Mouse (Mus musculus): ENCODE measurements around the gene Sprr2a2.
"Not testable (repeated sequence)": the region's sequence is repeated elsewhere in the genome, so short reads cannot be mapped to it uniquely, and the experiment has no call there.

Gene Sprr2a2

GRCm38 (mm10) chr3:92215569-92215968, at the start of gene Sprr2a2, which contains the start of gene Sprr2a1:
Gene Sprr2a2 (plus strand): TSS chr3:92215920.
Gene Sprr2a1 (plus strand): TSS chr3:92215799.
- not testable (repeated sequence) for DNase-seq (ENCODE audit: extremely low read depth, insufficient read length, low spot score)

GRCm38 (mm10) chr3:92169847-92170246, 45.9 kb upstream of the Sprr2a2 start:
- no peak for DNase-seq (ENCODE audit: extremely low read depth, insufficient read length, low spot score)

- no peak for DNase-seq (ENCODE audit: extremely low read depth, insufficient read length, low spot score)
These were observed 38.8 kb upstream of the Sprr2a2 start for GRCm38 (mm10) chr3:92176880-92177279.

- no peak for DNase-seq (ENCODE audit: extremely low read depth, insufficient read length, low spot score)
These were observed 20.1 kb upstream of the Sprr2a2 start for GRCm38 (mm10) chr3:92195512-92196200.

GRCm38 (mm10) chr3:92211133-92211925, 4.4 kb upstream of the Sprr2a2 start:
- DNase-seq (ENCODE audit: extremely low read depth, insufficient read length, low spot score), result not testable (repeated sequence)

GRCm38 (mm10) chr3:92212059-92212458, 3.7 kb upstream of the Sprr2a2 start:
- DNase-seq (ENCODE audit: extremely low read depth, insufficient read length, low spot score), result not testable (repeated sequence)

GRCm38 (mm10) chr3:92213651-92214050, 2.1 kb upstream of the Sprr2a2 start:
- not testable (repeated sequence) for DNase-seq (ENCODE audit: extremely low read depth, insufficient read length, low spot score)

GRCm38 (mm10) chr3:92219031-92219430, 3.3 kb downstream of the Sprr2a2 start:
- DNase-seq (ENCODE audit: extremely low read depth, insufficient read length, low spot score), result not testable (repeated sequence)

- not testable (repeated sequence) for DNase-seq (ENCODE audit: extremely low read depth, insufficient read length, low spot score)
These were observed 8.0 kb downstream of the Sprr2a2 start for GRCm38 (mm10) chr3:92223708-92224107.

- not testable (repeated sequence) for DNase-seq (ENCODE audit: extremely low read depth, insufficient read length, low spot score)
These were observed 11.7 kb downstream of the Sprr2a2 start for GRCm38 (mm10) chr3:92227410-92227809.

- DNase-seq (ENCODE audit: extremely low read depth, insufficient read length, low spot score), result not testable (repeated sequence)
These were observed 20.9 kb downstream of the Sprr2a2 start for GRCm38 (mm10) chr3:92236463-92237189.

- not testable (repeated sequence) for DNase-seq (ENCODE audit: extremely low read depth, insufficient read length, low spot score)
These were observed 23.0 kb downstream of the Sprr2a2 start for GRCm38 (mm10) chr3:92238736-92239135.

GRCm38 (mm10) chr3:92239197-92239596, 23.5 kb downstream of the Sprr2a2 start:
- DNase-seq (ENCODE audit: extremely low read depth, insufficient read length, low spot score), result not testable (repeated sequence)

GRCm38 (mm10) chr3:92244833-92245232, 29.1 kb downstream of the Sprr2a2 start:
- DNase-seq (ENCODE audit: extremely low read depth, insufficient read length, low spot score), result not testable (repeated sequence)

- DNase-seq (ENCODE audit: extremely low read depth, insufficient read length, low spot score), result not testable (repeated sequence)
These were observed 30.5 kb downstream of the Sprr2a2 start for GRCm38 (mm10) chr3:92246245-92246644.

GRCm38 (mm10) chr3:92248494-92248893, 32.8 kb downstream of the Sprr2a2 start:
- DNase-seq (ENCODE audit: extremely low read depth, insufficient read length, low spot score), result not testable (repeated sequence)

- not testable (repeated sequence) for DNase-seq (ENCODE audit: extremely low read depth, insufficient read length, low spot score)
These were observed 34.7 kb downstream of the Sprr2a2 start for GRCm38 (mm10) chr3:92250450-92250849.

- not testable (repeated sequence) for DNase-seq (ENCODE audit: extremely low read depth, insufficient read length, low spot score)
These were observed 38.1 kb downstream of the Sprr2a2 start for GRCm38 (mm10) chr3:92253860-92254259.

- not testable (repeated sequence) for DNase-seq (ENCODE audit: extremely low read depth, insufficient read length, low spot score)
These were observed 42.8 kb downstream of the Sprr2a2 start for GRCm38 (mm10) chr3:92258526-92258925.

GRCm38 (mm10) chr3:92263462-92263861, 47.7 kb downstream of the Sprr2a2 start:
- DNase-seq (ENCODE audit: extremely low read depth, insufficient read length, low spot score), result not testable (repeated sequence)

Measured in 3134 (cell line).